Mouse (Mus musculus) gastrocnemius, adult 18-20 months (tissue): ENCODE data around the gene Bcl9. TPM values are rescaled to one million over a fixed set of nuclear protein-coding genes. Genes with fewer than 3 reads are reported as not detected.

Source experiments
- DNase-seq: peaks from one replicate; pipeline ENCODE4 v3.0.0; 2021; ENCODE audit warnings: low spot score
- total RNA-seq, 2 experiments: library from RNA; stranded (reverse); gene quantifications; 2 replicates each; pipeline ENCODE4 v1.2.3; 2021

Bcl9 gene
- total RNA-seq, 2 experiments from 2014 or later: 2.4 to 2.5 TPM

- DNase-seq: peak; percentile 17
Measured at GRCm38 (mm10) chr3:97296941-97297552, 670 bp downstream of the Bcl9 start.

DNA sequence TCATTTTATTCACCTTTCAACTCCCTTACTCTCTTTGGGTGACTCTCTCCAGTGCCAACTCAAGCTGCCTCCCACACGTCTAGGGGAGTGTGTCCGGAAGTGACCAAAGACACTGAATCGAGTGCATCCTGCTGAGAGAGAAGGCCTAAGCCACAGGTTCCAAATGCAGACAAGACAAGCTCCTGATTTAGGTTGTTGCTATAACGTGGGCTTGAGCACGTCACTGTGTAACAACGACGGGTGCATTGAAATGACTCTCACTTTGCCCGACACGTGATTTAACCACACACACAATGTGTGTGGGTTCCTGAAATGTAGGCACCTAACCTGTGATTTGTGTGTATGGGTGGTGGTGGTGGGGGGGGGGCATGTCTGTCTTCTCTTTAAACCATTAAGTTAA, 3.4 kb downstream of the Bcl9 start:
- DNase-seq: no peak

- DNase-seq: no peak
Measured at GRCm38 (mm10) chr3:97284878-97285277, 12.8 kb downstream of the Bcl9 start.

GRCm38 (mm10) chr3:97284056-97284455, 13.7 kb downstream of the Bcl9 start:
- no peak for DNase-seq

DNA sequence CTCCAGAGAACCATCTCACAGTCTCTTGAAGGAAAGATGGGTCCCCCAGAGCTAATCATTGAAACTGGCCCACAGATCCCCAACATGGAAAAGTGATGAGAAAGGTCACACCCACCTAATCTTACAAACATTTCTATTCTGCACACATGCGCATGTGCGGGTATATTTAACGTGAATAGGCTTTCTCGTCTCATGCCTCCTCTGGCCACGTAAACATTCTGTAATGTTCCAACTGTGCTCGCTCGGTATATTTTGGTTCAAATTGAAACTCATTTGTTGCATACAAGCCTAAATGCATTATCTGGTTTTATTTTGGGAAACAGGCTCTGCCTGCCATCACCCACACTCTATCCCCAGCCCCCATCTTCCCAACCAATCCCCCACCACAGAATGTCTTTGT, 16.3 kb downstream of the Bcl9 start:
- DNase-seq: no peak

DNA sequence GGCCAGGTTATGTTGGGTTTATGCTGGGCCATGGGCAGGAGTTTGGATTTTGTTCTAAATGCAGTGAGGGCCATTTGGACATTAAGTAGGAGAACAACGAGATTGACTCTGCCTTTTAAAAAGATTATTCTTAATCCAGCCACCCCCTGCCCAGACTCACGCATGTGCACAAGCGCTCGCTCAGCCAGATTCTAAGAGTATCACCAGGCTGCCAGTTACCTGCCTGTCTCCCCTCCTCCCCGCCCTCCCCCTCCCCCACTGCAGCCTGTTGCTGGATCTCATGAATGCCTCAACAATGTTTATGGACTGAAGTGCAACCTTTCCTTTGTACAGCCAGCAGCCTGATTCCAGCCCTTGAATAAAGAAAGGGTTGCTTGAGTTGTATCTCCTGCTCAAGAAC, 22.0 kb downstream of the Bcl9 start:
- DNase-seq: no peak

GRCm38 (mm10) chr3:97274516-97275230, 23.0 kb downstream of the Bcl9 start:
- no peak for DNase-seq

DNA sequence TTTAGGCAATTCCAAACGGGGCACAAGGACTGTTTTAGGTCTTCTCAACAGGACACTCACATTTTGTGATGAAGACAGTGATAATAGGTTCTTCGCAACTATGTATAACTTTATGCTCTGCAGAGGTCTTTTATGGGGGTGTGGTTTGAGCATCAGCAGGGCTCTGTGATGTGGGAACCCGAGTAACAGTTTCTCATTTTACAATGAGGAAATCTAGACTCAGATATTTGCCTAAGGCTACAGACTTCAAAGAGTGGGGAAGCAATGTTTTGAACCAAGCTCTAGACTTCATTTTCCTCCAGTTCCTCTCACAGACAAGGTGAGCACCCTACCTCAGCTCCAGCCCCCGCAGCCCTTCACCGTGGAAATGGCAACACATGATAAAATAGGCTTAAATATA, 23.8 kb downstream of the Bcl9 start:
- DNase-seq: no peak

DNA sequence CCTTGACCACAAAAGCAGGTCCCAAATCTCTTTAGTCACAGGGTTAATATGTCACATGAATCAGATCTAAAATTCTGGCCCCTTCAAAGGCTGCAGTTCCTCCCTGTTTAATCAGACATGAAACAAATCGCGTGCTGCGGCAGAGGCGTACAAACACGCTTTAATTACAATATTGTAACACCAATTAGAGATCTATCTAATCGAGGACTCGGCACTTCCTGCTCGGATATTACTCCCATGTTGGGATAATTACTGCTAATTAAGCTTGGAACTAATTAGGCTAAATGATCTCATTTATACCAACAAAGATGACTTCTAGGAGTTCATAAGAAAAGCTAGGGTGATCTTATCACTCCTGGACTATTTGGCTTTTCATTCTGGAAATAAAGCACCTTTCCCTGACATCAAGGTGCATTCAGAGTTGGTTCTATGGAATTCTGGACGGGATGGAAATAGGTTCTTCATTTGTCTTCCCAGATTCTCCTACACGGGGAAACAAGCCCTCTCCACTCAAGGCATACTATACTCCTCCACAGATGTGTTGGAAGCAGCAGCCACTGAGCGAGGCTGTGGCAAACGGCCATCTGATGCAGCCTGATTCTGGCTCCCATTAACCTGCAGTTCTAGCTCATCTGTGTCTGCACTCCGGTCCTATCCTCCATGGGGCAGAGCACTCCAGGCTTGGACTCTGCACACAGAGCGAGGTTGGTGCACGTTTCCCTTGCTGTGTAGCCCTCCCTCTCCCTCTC, 31.9 kb downstream of the Bcl9 start:
- DNase-seq: no peak

DNA sequence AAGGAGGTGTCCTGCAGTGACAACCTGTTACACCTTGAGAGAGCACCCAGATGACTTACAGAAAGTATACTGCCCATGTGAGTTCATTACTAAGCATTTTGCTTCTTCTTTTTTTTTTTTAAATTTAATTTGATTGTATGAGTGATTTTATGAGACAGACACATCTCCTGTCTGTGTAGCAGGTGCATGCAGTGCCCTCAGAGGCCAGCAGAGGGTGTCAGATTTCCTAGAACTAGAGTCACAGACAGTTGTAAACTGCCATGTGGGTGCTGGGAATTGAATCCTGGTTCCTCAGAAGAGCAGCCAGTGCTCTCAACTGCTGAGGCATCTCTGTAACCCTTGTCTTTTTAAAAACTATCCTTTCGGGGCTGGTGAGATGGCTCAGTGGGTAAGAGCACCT, 35.5 kb downstream of the Bcl9 start:
- DNase-seq: no peak

- no peak for DNase-seq
Measured at GRCm38 (mm10) chr3:97255706-97256339, 41.9 kb downstream of the Bcl9 start.

- no peak for DNase-seq
Measured at GRCm38 (mm10) chr3:97254861-97255465, 42.8 kb downstream of the Bcl9 start.

GRCm38 (mm10) chr3:97253823-97254600, 43.7 kb downstream of the Bcl9 start:
- DNase-seq: no peak

DNA sequence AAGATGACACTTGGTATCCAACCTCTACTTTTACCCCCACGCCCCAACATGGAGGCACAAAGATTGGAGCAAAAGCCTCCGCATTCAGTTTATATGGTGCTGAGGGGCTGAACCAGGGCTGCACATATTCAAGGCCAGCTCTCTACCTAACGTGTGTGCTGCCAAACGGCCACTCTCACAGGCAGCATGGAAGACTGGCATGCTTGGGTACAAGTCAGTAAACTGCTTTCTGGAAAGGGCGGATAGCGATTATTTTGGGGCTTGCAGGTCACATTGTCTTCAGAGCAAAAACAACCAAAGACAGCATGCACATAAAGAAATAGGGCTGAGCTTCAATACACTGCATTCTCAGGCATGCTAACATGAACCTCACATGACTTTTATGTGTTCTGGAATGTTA, 44.8 kb downstream of the Bcl9 start:
- no peak for DNase-seq

DNA sequence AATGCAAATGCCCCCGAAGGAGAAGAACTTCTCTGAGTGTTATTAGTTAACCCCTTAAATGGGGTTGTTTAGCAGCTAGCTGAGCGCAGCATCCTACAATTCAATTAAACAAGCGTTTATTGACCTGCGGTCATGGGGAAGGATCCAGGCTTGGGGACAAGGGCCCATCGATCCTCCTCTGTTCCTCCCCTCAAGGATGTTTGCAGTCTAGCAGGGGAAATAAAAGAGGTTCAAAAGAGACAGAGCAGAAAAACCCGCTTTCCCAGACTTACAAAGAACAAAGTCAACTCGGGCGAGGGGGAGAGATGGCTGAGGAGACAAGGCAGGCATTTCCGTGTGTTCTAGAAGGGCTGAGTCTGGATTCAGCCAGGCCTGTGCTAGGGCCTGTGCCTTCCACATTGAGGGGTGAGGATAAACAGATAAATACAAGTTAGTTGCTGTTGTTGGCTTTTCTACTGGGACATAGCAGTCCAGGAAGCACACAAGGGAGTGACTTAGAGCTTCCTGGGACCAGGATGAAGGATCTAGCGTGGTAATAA, 55.0 kb downstream of the Bcl9 start:
- no peak for DNase-seq

- no peak for DNase-seq
Measured at GRCm38 (mm10) chr3:97241826-97242225, 55.9 kb downstream of the Bcl9 start.

- DNase-seq: no peak
Measured at GRCm38 (mm10) chr3:97239793-97240192, 57.9 kb downstream of the Bcl9 start.

DNA sequence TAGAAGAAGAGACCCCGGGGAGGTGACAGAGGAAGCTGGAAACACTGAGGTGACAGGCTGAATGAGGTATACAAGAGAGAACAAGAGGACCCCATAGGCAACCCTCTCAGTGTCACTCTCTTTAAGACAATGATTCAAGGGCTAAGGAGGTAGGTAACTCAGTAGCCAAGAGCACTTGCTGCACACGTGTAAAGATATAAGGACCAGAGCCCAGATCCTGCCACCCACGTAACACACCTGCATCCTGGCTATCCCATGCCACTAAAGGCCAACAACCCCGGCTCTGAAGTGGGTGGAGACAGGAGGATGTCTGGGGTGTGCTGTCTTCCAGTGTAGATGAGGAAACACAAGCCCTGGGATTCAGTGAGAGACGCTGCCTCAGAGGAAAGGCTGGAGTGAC, 58.4 kb downstream of the Bcl9 start:
- no peak for DNase-seq

DNA sequence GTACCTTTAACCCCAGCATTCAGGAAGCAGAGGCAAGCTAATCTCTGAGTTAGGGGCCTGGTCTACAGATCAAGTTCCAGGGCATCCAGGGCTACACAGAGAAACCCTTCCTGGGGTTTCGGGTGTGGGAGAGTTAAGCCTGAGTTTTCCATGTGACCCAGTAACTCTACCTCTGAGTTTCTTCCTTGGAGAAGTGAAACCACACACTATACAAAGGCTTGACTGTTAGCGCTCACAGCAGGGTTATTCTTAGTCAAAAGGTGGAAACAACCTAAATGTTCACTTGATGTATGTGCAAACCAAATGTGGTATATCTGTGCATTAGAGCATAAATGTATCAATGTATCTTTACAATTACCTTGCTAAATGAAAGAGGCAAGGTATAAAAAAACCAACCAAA, 59.2 kb downstream of the Bcl9 start:
- DNase-seq: no peak

GRCm38 (mm10) chr3:97237403-97237802, 60.3 kb downstream of the Bcl9 start:
- DNase-seq: no peak

DNA sequence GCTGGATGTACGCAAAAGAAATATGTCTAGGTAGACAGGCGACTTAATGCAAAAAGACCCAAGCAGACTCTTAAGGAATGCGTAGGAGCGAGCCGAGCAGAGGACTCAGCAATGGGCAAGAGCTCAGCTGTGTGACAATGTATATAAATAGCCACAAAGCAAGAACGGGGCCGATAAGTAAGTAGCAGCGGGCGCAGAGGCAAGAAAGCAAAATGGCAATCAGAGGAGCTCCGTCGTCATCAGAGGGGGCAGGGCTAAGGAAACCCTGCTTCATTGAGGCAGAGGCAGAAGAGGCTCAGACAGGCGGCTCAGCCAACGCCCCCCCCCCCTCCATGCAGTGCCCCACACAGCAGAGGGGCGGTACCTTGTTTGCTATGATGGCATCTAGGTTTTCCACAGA, 62.9 kb downstream of the Bcl9 start:
- DNase-seq: no peak
